Mouse (Mus musculus): ENCODE data around the gene C1qb. TPM values are rescaled to one million over a fixed set of nuclear protein-coding genes. Genes with fewer than 3 reads are reported as not detected.

The C1qb gene
- total and polyA plus RNA-seq, 2 experiments from 2014 or later = 37.2 to 64.1 TPM

- H3K27ac ChIP-seq (ENCODE audit: low read depth) = no peak overlapping the region
- H3K9ac ChIP-seq (replicated peaks; ENCODE audit: low read depth, low read length) = no peak overlapping the region
- DNase-seq (ENCODE audit: low spot score) (no peak), ATAC-seq (ENCODE audit: insufficient read depth, low read depth) (no peak)
- 61% methylated on average over 5 of the region's 5 CpGs for WGBS
- H3K4me3 ChIP-seq (ENCODE audit: low read depth, low read length) = no peak overlapping the region
- H3K4me2 ChIP-seq (ENCODE audit: low read depth, low read length) = no peak overlapping the region
- no peaks in the 10 kb centered on the region for H3K4me1 ChIP-seq (ENCODE audit: control insufficient read depth, insufficient read depth)
- no peak for TF ChIP-seq EP300 (IDR thresholded peaks at IDR 0.05; ENCODE audit: low read depth)
- no peak for TF ChIP-seq CTCF (IDR thresholded peaks at IDR 0.05; ENCODE audit: low read depth)
- no peaks in the 10 kb centered on the region for H3K36me3 ChIP-seq (replicated peaks; ENCODE audit: control insufficient read depth, insufficient read depth, low read length)
- H3K9me3 ChIP-seq (replicated peaks; ENCODE audit: control insufficient read depth, low read length) = no peaks in the 10 kb centered on the region
- peaks cover 21% of the 10 kb centered on the region for H3K27me3 ChIP-seq (ENCODE audit: control insufficient read depth, insufficient read depth, low read length)
These were observed 1.7 kb upstream of the C1qb start for GRCm38 (mm10) chr4:136887714-136888113.

GRCm38 (mm10) chr4:136878601-136879000 is 7.4 kb downstream of the C1qb start:
- no peaks in the 10 kb centered on the region for H3K9me3 ChIP-seq (replicated peaks; ENCODE audit: control insufficient read depth, low read length)
- ATAC-seq (ENCODE audit: insufficient read depth, low read depth) (no peak), DNase-seq (ENCODE audit: low spot score) (no peak)
- 20% methylated on average over 5 of the region's 5 CpGs for WGBS
- H3K36me3 ChIP-seq (replicated peaks; ENCODE audit: control insufficient read depth, insufficient read depth, low read length) = no peaks in the 10 kb centered on the region
- H3K4me2 ChIP-seq (ENCODE audit: low read depth, low read length) = no peak overlapping the region
- 0 out of 2 replicates have a peak, but pooled peaks have one; percentile 13 for TF ChIP-seq CTCF (IDR thresholded peaks at IDR 0.05; ENCODE audit: low read depth)
- TF ChIP-seq EP300 (IDR thresholded peaks at IDR 0.05; ENCODE audit: low read depth) = no peak
- H3K4me1 ChIP-seq (ENCODE audit: control insufficient read depth, insufficient read depth) = no peaks in the 10 kb centered on the region
- H3K4me3 ChIP-seq (ENCODE audit: low read depth, low read length) = no peak overlapping the region
- H3K9ac ChIP-seq (replicated peaks; ENCODE audit: low read depth, low read length) = no peak overlapping the region
- no peak overlapping the region for H3K27ac ChIP-seq (ENCODE audit: low read depth)
- H3K27me3 ChIP-seq (ENCODE audit: control insufficient read depth, insufficient read depth, low read length) = 0 out of 2 replicates have a peak, but pooled peaks cover 12% of the 10 kb centered on the region

- Histone ChIP-seq H3K9ac (replicated peaks; ENCODE audit: low read depth, low read length) (no peak overlapping the region), H3K36me3 (replicated peaks; ENCODE audit: control insufficient read depth, insufficient read depth, low read length) (no peaks in the 10 kb centered on the region), H3K27ac (ENCODE audit: low read depth) (no peak overlapping the region), H3K4me2 (ENCODE audit: low read depth, low read length) (no peak overlapping the region), H3K27me3 (ENCODE audit: control insufficient read depth, insufficient read depth, low read length) (0 out of 2 replicates have a peak, but pooled peaks cover 12% of the 10 kb centered on the region), H3K9me3 (replicated peaks; ENCODE audit: control insufficient read depth, low read length) (no peaks in the 10 kb centered on the region), H3K4me1 (ENCODE audit: control insufficient read depth, insufficient read depth) (no peaks in the 10 kb centered on the region), H3K4me3 (ENCODE audit: low read depth, low read length) (no peak overlapping the region)
- TF ChIP-seq EP300 (IDR thresholded peaks at IDR 0.05; ENCODE audit: low read depth) (no peak), CTCF (IDR thresholded peaks at IDR 0.05; ENCODE audit: low read depth) (no peak)
- DNase-seq (ENCODE audit: low spot score) (no peak), ATAC-seq (ENCODE audit: insufficient read depth, low read depth) (no peak)
- 34% methylated on average over 8 of the region's 8 CpGs for WGBS
These were observed 7.8 kb downstream of the C1qb start for GRCm38 (mm10) chr4:136878171-136878570.

- ATAC-seq (ENCODE audit: insufficient read depth, low read depth) (no peak), DNase-seq (ENCODE audit: low spot score) (peak; percentile 13)
- TF ChIP-seq CTCF (IDR thresholded peaks at IDR 0.05; ENCODE audit: low read depth) = peak; percentile 70
- TF ChIP-seq EP300 (IDR thresholded peaks at IDR 0.05; ENCODE audit: low read depth) = no peak
- Histone ChIP-seq H3K27ac (ENCODE audit: low read depth) (no peak overlapping the region), H3K9ac (replicated peaks; ENCODE audit: low read depth, low read length) (no peak overlapping the region), H3K36me3 (replicated peaks; ENCODE audit: control insufficient read depth, insufficient read depth, low read length) (no peaks in the 10 kb centered on the region), H3K27me3 (ENCODE audit: control insufficient read depth, insufficient read depth, low read length) (0 out of 2 replicates have a peak, but pooled peaks cover 12% of the 10 kb centered on the region), H3K4me2 (ENCODE audit: low read depth, low read length) (no peak overlapping the region), H3K9me3 (replicated peaks; ENCODE audit: control insufficient read depth, low read length) (no peaks in the 10 kb centered on the region), H3K4me1 (ENCODE audit: control insufficient read depth, insufficient read depth) (no peaks in the 10 kb centered on the region), H3K4me3 (ENCODE audit: low read depth, low read length) (no peak overlapping the region)
- WGBS = 21% methylated on average over 7 of the region's 7 CpGs
These were observed 9.0 kb downstream of the C1qb start for GRCm38 (mm10) chr4:136876971-136877370.

- 0 out of 2 replicates have a peak, but pooled peaks cover 12% of the 10 kb centered on the region for H3K27me3 ChIP-seq (ENCODE audit: control insufficient read depth, insufficient read depth, low read length)
These were observed 11.0 kb downstream of the C1qb start for GRCm38 (mm10) chr4:136875012-136875411.

GRCm38 (mm10) chr4:136868371-136868770 is 17.6 kb downstream of the C1qb start:
- 80% methylated on average over 6 of the region's 6 CpGs for WGBS
- TF ChIP-seq CTCF (IDR thresholded peaks at IDR 0.05; ENCODE audit: low read depth) (no peak), EP300 (IDR thresholded peaks at IDR 0.05; ENCODE audit: low read depth) (no peak)
- no peak overlapping the region for H3K9ac ChIP-seq (replicated peaks; ENCODE audit: low read depth, low read length)
- peaks cover 30% of the 10 kb centered on the region for H3K27me3 ChIP-seq (ENCODE audit: control insufficient read depth, insufficient read depth, low read length)
- H3K36me3 ChIP-seq (replicated peaks; ENCODE audit: control insufficient read depth, insufficient read depth, low read length) = no peaks in the 10 kb centered on the region
- no peak for DNase-seq (ENCODE audit: low spot score)
- H3K4me3 ChIP-seq (ENCODE audit: low read depth, low read length) = no peak overlapping the region
- no peak overlapping the region for H3K4me2 ChIP-seq (ENCODE audit: low read depth, low read length)
- ATAC-seq (ENCODE audit: insufficient read depth, low read depth) = no peak
- H3K9me3 ChIP-seq (replicated peaks; ENCODE audit: control insufficient read depth, low read length) = no peaks in the 10 kb centered on the region
- no peaks in the 10 kb centered on the region for H3K4me1 ChIP-seq (ENCODE audit: control insufficient read depth, insufficient read depth)
- no peak overlapping the region for H3K27ac ChIP-seq (ENCODE audit: low read depth)

More at GRCm38 (mm10) chr4:136875012-136875411, 11.0 kb downstream of the C1qb start:
- no peak for ATAC-seq (ENCODE audit: insufficient read depth, low read depth)
- no peaks in the 10 kb centered on the region for H3K9me3 ChIP-seq (replicated peaks; ENCODE audit: control insufficient read depth, low read length)
- no peak overlapping the region for H3K9ac ChIP-seq (replicated peaks; ENCODE audit: low read depth, low read length)
- DNase-seq (ENCODE audit: low spot score) = no peak
- H3K27ac ChIP-seq (ENCODE audit: low read depth) = no peak overlapping the region
- no peak for TF ChIP-seq EP300 (IDR thresholded peaks at IDR 0.05; ENCODE audit: low read depth)
- TF ChIP-seq CTCF (IDR thresholded peaks at IDR 0.05; ENCODE audit: low read depth) = no peak
- WGBS = 86% methylated on average over 14 of the region's 14 CpGs
- no peaks in the 10 kb centered on the region for H3K4me1 ChIP-seq (ENCODE audit: control insufficient read depth, insufficient read depth)
- no peak overlapping the region for H3K4me3 ChIP-seq (ENCODE audit: low read depth, low read length)
- H3K36me3 ChIP-seq (replicated peaks; ENCODE audit: control insufficient read depth, insufficient read depth, low read length) = no peaks in the 10 kb centered on the region
- no peak overlapping the region for H3K4me2 ChIP-seq (ENCODE audit: low read depth, low read length)

Measured in heart, postnatal 0 days (tissue).